Mouse (Mus musculus) embryonic facial prominence, embryonic 12.5 days (tissue): Measurements from ENCODE around the gene 6030468B19Rik. TPM values are rescaled to one million over a fixed set of nuclear protein-coding genes. Genes with fewer than 3 reads are reported as not detected.

Source experiments
- ATAC-seq: fragments of 200-750 bp; cut with Nextera tagmentation; 2 replicates; pipeline ENCODE4 v1.8.0; 2017; ENCODE audit not compliant: insufficient number of reproducible peaks, insufficient read depth, low FRiP score, low TSS enrichment
- H3K27ac ChIP-seq: fragments of 300-500 bp; sonication (generic); 2 replicates; pipeline ENCODE4 v1.5.1; 2016; ENCODE audit warnings: mild to moderate bottlenecking
- H3K27me3 ChIP-seq: fragments of 300-500 bp; sonication (generic); 2 replicates; pipeline ENCODE4 v1.6.1; 2016; ENCODE audit warnings: mild to moderate bottlenecking, moderate library complexity
- H3K36me3 ChIP-seq: fragments of 300-500 bp; sonication (generic); 2 replicates; pipeline ENCODE4 v1.6.1; 2016; ENCODE audit warnings: mild to moderate bottlenecking
- H3K4me1 ChIP-seq: fragments of 300-500 bp; sonication (generic); 2 replicates; pipeline ENCODE4 v1.6.1; 2016
- H3K4me2 ChIP-seq: fragments of 300-500 bp; sonication (generic); replicated peaks from 2 replicates; pipeline ENCODE4 v1.6.1; 2016; ENCODE audit warnings: mild to moderate bottlenecking, moderate library complexity
- H3K4me3 ChIP-seq: fragments of 300-500 bp; sonication (generic); 2 replicates; pipeline ENCODE4 v1.5.1; 2016; ENCODE audit warnings: mild to moderate bottlenecking
- H3K9ac ChIP-seq: fragments of 300-500 bp; sonication (generic); 2 replicates; pipeline ENCODE4 v1.6.1; 2016; ENCODE audit warnings: mild to moderate bottlenecking, moderate library complexity
- H3K9me3 ChIP-seq: fragments of 300-500 bp; sonication (generic); 2 replicates; pipeline ENCODE4 v1.6.1; 2016; ENCODE audit warnings: mild to moderate bottlenecking, moderate library complexity
- WGBS: fragments of 180-500 bp; shearing (Covaris S2); methylation state at CpG from one replicate; pipeline ENCODE4 v1.1.7; 2016; 5-methylcytosine and 5-hydroxymethylcytosine counted together
- polyA plus RNA-seq: library from polyadenylated mRNA; unstranded; fragments of >200 nt; fragmentation: Nextera tagmentation; extraction: Ambion mirVana; gene quantifications from 2 replicates; pipeline ENCODE4 v1.2.1, GENCODE M21; 2016

The 6030468B19Rik gene
- polyA plus RNA-seq, 1 experiment from 2014 or later: 0.26 TPM

DNA sequence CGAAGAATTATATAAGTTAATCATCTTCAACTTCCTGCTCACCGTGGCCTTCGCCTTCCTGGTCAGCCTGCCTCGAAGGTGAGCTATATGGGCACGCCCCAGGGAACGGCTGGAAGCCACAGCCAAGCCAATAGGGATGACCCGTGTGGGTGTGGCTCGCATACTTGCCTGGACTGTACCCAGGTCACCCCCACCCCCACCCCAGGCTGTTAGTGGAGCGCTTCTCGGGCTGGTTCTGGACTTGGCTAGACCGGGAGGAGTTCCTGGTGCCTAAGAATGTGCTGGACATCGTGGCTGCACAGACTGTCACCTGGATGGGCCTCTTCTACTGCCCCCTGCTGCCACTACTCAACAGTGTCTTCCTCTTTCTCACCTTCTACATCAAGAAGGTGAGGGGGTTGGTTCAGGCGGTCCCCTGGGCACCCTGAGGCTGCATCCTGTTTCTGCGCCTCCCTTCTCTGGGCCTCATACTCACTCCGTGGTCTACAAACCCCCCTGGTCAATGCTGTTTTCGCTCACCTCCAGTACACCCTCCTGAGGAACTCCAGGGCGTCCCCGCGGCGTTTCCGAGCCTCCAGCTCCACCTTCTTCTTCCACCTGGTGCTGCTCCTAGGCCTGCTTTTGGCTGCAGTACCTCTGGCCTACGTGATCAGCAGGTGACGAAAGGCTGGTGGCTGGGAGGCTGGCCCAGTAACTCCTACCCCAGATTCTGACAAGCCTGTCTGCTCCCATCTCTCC, 6.6 kb upstream of the 6030468B19Rik start:
- ATAC-seq: no peak
- no peak overlapping the region for H3K9ac ChIP-seq
- H3K36me3 ChIP-seq: no peaks in the 10 kb centered on the region
- H3K4me3 ChIP-seq: no peak overlapping the region
- no peaks in the 10 kb centered on the region for H3K9me3 ChIP-seq
- H3K4me1 ChIP-seq: peaks cover 15% of the 10 kb centered on the region
- H3K27me3 ChIP-seq: peaks cover 16% of the 10 kb centered on the region
- H3K4me2 ChIP-seq: peak overlapping the region; percentile 35
- WGBS: 30% methylated on average over 23 of the region's 23 CpGs
- no peak overlapping the region for H3K27ac ChIP-seq

DNA sequence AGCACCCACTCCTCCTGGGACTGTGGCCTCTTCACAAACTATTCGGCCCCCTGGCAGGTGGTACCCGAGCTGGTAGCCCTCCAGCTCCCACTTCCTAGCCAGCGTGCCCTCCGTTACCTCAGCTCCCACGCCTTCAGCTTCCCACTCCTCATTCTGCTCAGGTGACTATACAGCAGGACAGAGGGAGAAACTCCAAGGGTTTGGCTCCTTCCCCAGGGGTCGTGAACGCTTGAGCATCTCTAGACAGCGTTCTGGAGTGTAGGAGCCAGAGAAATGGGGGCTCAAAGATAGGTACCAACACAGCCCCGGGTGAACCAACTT, 6.1 kb upstream of the 6030468B19Rik start:
- H3K4me2 ChIP-seq: no peak overlapping the region
- H3K4me1 ChIP-seq: peaks cover 15% of the 10 kb centered on the region
- no peak overlapping the region for H3K9ac ChIP-seq
- no peak overlapping the region for H3K27ac ChIP-seq
- 86% methylated on average over 9 of the region's 9 CpGs for WGBS
- no peaks in the 10 kb centered on the region for H3K36me3 ChIP-seq
- no peak overlapping the region for H3K4me3 ChIP-seq
- H3K9me3 ChIP-seq: no peaks in the 10 kb centered on the region
- ATAC-seq: no peak
- H3K27me3 ChIP-seq: peaks cover 16% of the 10 kb centered on the region

- no peak overlapping the region for H3K4me3 ChIP-seq
- H3K36me3 ChIP-seq: no peaks in the 10 kb centered on the region
- 0 out of 2 replicates have a peak overlapping the region, but pooled peaks have one; percentile 30 for H3K27ac ChIP-seq
- peaks cover 21% of the 10 kb centered on the region for H3K4me1 ChIP-seq
- peak overlapping the region; percentile 47 for H3K4me2 ChIP-seq
- no peaks in the 10 kb centered on the region for H3K9me3 ChIP-seq
- ATAC-seq: 0 out of 2 replicates have a peak, but pooled peaks have one; percentile 30
- H3K27me3 ChIP-seq: peaks cover 16% of the 10 kb centered on the region
- 9% methylated on average over 22 of the region's 22 CpGs for WGBS
- H3K9ac ChIP-seq: peak overlapping the region; percentile 36
Measured at GRCm38 (mm10) chr11:117792281-117792888, 5.1 kb upstream of the 6030468B19Rik start.

- WGBS: 61% methylated on average over 4 of the region's 4 CpGs
- Histone ChIP-seq H3K4me3 (no peak overlapping the region), H3K27me3 (peaks cover 16% of the 10 kb centered on the region), H3K9ac (no peak overlapping the region), H3K9me3 (no peaks in the 10 kb centered on the region), H3K4me1 (peaks cover 23% of the 10 kb centered on the region), H3K27ac (no peak overlapping the region), H3K36me3 (no peaks in the 10 kb centered on the region), H3K4me2 (no peak overlapping the region)
- no peak for ATAC-seq
Measured at GRCm38 (mm10) chr11:117794035-117794551, 3.4 kb upstream of the 6030468B19Rik start.

DNA sequence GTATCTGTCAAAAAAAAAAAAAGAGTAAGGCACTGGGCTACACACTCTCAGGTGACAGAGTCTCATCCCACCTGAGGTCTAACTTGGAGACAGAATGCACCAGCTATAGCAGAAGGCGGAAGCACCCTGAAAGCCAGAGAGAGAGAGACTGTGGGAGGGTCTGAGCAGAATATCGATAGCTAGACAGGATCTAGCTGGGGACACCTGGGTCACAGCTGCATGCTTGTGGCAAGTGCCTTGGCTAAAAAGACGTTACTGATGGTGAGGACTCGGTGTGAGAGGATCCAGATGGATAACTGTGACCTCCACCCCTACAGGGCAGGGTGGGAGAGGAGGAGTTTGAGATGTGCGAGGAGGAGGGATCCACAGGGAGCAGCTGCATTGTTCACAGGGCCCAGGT, 506 bp upstream of the 6030468B19Rik start:
- Histone ChIP-seq H3K9me3 (no peaks in the 10 kb centered on the region), H3K27ac (no peak overlapping the region), H3K4me3 (no peak overlapping the region), H3K4me1 (peaks cover 16% of the 10 kb centered on the region), H3K27me3 (0 out of 2 replicates have a peak, but pooled peaks cover under 1% of the 10 kb centered on the region), H3K9ac (no peak overlapping the region), H3K4me2 (no peak overlapping the region), H3K36me3 (no peaks in the 10 kb centered on the region)
- ATAC-seq: no peak
- WGBS: 30% methylated on average over 5 of the region's 5 CpGs

DNA sequence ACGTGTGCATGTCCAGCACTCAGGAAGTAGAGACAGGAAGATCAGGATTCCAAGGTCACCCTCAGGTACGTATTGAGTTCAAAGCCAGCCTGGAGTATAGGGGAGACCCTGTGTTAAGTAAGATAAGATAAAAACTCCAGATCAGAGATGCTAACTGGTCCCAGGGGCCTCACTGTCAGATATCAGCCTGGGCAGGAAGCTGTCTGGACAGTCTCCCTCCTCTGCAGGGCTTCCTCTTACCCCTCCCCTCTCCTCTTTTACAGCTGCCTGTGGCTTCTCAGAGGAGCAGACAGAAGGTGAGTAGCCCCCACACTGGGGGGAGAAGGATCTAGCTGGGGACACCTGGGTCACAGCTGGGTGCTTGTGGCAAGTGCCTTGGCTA, 691 bp downstream of the 6030468B19Rik start:
- H3K27ac ChIP-seq: no peak overlapping the region
- H3K4me3 ChIP-seq: no peak overlapping the region
- no peaks in the 10 kb centered on the region for H3K9me3 ChIP-seq

GRCm38 (mm10) chr11:117799174-117799573, 1.7 kb downstream of the 6030468B19Rik start:
- WGBS: 67% methylated on average over 5 of the region's 5 CpGs
- Histone ChIP-seq H3K9me3 (no peaks in the 10 kb centered on the region), H3K4me1 (peaks cover 8% of the 10 kb centered on the region; the same call in 1 of the 2 replicates), H3K9ac (no peak overlapping the region), H3K36me3 (no peaks in the 10 kb centered on the region), H3K4me3 (no peak overlapping the region), H3K27me3 (no peaks in the 10 kb centered on the region), H3K4me2 (no peak overlapping the region), H3K27ac (no peak overlapping the region)
- ATAC-seq: no peak

More for the DNA sequence above, 691 bp downstream of the 6030468B19Rik start:
- peaks cover 8% of the 10 kb centered on the region; the same call in 1 of the 2 replicates for H3K4me1 ChIP-seq
- no peak overlapping the region for H3K9ac ChIP-seq
- no peak for ATAC-seq
- no peak overlapping the region for H3K4me2 ChIP-seq
- H3K36me3 ChIP-seq: no peaks in the 10 kb centered on the region
- WGBS: 44% methylated on average over 2 of the region's 2 CpGs
- H3K27me3 ChIP-seq: no peaks in the 10 kb centered on the region

DNA sequence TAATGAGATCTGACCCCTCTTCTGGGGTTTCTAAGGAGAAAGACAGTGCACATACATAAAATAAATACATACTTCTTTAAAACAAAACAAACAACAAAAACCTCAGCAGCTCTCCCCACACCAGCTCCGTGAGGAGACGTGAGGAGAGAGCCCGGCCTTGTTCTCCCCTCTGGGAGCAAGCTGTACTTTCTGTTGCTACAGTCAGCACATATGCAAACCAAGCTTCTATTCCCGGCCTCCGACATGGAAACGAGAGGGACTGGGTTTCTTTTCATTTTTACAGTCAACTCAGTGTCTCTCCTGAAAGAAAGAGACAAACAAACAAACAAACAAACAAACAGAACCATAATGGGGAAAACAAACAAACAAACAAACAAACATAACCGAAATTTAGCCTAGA, 2.6 kb downstream of the 6030468B19Rik start:
- WGBS: 82% methylated on average over 7 of the region's 7 CpGs
- no peak for ATAC-seq
- no peak overlapping the region for H3K27ac ChIP-seq

GRCm38 (mm10) chr11:117801650-117802049, 4.2 kb downstream of the 6030468B19Rik start:
- no peak for ATAC-seq
- H3K4me2 ChIP-seq: no peak overlapping the region
- 58% methylated on average over 7 of the region's 7 CpGs for WGBS

More for the DNA sequence above, 2.6 kb downstream of the 6030468B19Rik start:
- H3K27me3 ChIP-seq: no peaks in the 10 kb centered on the region
- H3K36me3 ChIP-seq: no peaks in the 10 kb centered on the region
- H3K9ac ChIP-seq: no peak overlapping the region
- H3K9me3 ChIP-seq: no peaks in the 10 kb centered on the region
- H3K4me1 ChIP-seq: peaks cover 8% of the 10 kb centered on the region; the same call in 1 of the 2 replicates
- no peak overlapping the region for H3K4me3 ChIP-seq
- H3K4me2 ChIP-seq: no peak overlapping the region

DNA sequence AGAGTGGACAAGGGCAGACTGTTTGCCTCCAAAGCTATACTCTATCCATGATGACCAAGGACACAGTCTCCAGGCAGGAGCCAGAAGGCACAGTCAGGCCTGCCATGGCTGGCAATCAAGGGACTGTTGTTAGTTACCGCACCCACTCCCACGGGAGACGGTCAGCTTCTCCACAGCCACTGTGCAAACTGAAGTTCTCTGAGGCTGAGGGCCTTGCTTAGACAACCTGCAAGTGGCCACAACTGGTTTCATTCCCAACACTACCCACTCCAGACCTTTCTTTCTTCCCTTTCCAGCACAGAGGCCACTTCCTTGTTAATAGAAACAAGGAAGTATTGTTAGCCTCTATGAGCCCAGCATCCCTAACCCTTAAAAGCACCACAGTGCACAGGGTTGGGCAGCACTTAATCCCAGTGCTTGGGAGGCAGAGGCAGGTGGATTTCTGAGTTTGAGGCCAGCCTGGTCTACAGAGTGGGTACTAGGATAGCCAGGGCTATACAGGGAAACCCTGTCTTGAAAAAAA, 5.8 kb downstream of the 6030468B19Rik start:
- H3K4me1 ChIP-seq: 0 out of 2 replicates have a peak, but pooled peaks cover 3% of the 10 kb centered on the region
- H3K4me2 ChIP-seq: no peak overlapping the region
- 98% methylated on average over 3 of the region's 3 CpGs for WGBS
- no peak overlapping the region for H3K4me3 ChIP-seq
- H3K36me3 ChIP-seq: no peaks in the 10 kb centered on the region
- no peak overlapping the region for H3K27ac ChIP-seq
- no peak overlapping the region for H3K9ac ChIP-seq
- no peaks in the 10 kb centered on the region for H3K9me3 ChIP-seq
- ATAC-seq: no peak
- no peaks in the 10 kb centered on the region for H3K27me3 ChIP-seq

More at GRCm38 (mm10) chr11:117801650-117802049, 4.2 kb downstream of the 6030468B19Rik start:
- H3K9ac ChIP-seq: no peak overlapping the region
- no peak overlapping the region for H3K27ac ChIP-seq
- H3K27me3 ChIP-seq: no peaks in the 10 kb centered on the region
- no peaks in the 10 kb centered on the region for H3K36me3 ChIP-seq
- no peak overlapping the region for H3K4me3 ChIP-seq
- H3K9me3 ChIP-seq: no peaks in the 10 kb centered on the region
- peaks cover 8% of the 10 kb centered on the region; the same call in 1 of the 2 replicates for H3K4me1 ChIP-seq

DNA sequence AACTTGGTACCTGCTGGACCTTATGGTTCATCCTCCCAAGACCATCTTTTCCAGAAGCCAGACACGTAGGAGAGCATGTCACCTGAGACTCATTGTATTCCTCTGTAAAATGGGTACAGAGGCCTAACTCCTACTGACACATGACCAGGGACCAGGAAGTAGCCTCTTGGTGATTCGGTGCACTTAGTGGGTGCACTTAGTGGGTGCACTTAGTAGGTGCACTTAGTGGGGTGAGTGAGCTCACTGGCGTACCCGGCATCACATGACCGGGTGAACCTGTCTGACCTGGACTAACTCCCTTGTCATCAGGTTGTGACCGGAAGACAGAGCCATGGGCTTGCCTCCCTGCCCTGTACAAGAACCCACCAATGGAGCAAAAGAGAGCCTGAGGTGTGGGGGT, 9.3 kb downstream of the 6030468B19Rik start:
- 92% methylated on average over 6 of the region's 6 CpGs for WGBS
- Histone ChIP-seq H3K4me3 (no peak overlapping the region), H3K9me3 (no peaks in the 10 kb centered on the region), H3K9ac (no peak overlapping the region), H3K27me3 (no peaks in the 10 kb centered on the region), H3K27ac (no peak overlapping the region), H3K4me1 (peaks cover 12% of the 10 kb centered on the region), H3K4me2 (no peak overlapping the region), H3K36me3 (no peaks in the 10 kb centered on the region)
- ATAC-seq: no peak
